Mouse (Mus musculus): Measurements from ENCODE around the gene Rpusd4. TPM values are rescaled to one million over a fixed set of nuclear protein-coding genes. Genes with fewer than 3 reads are reported as not detected.

Gene Rpusd4
- 13.1 and 13.8 TPM in 2 replicates for polyA plus RNA-seq (2015; fragmentation: Nextera tagmentation; extraction: Ambion mirVana)

GRCm38 (mm10) chr9:35267146-35267975 lies at the start of gene Rpusd4, which contains the start of gene Fam118b:
Gene Rpusd4 (plus strand): TSS chr9:35267865.
Gene Fam118b (minus strand): TSS chr9:35267805.

Other genes starting within 250 kb of the Rpusd4 start
- gene St3gal4, start 148.6 kb upstream of the Rpusd4 start, polyA plus RNA-seq (2015; fragmentation: Nextera tagmentation; extraction: Ambion mirVana): 12.9 and 19.0 TPM in 2 replicates
- gene Dcps, start 91.8 kb upstream of the Rpusd4 start, polyA plus RNA-seq (2015; fragmentation: Nextera tagmentation; extraction: Ambion mirVana): 24.4 and 28.6 TPM in 2 replicates
- 89.4 and 91.7 TPM in 2 replicates for gene Srpr, start 67.7 kb upstream of the Rpusd4 start, polyA plus RNA-seq (2015; fragmentation: Nextera tagmentation; extraction: Ambion mirVana)
- 5.2 and 5.7 TPM in 2 replicates for gene Tirap, start 67.6 kb upstream of the Rpusd4 start, polyA plus RNA-seq (2015; fragmentation: Nextera tagmentation; extraction: Ambion mirVana)
- gene Foxred1, start 56.8 kb upstream of the Rpusd4 start, polyA plus RNA-seq (2015; fragmentation: Nextera tagmentation; extraction: Ambion mirVana): 40.2 and 42.2 TPM in 2 replicates
- 17.0 and 17.8 TPM in 2 replicates for gene Fam118b, start 60 bp upstream of the Rpusd4 start, polyA plus RNA-seq (2015; fragmentation: Nextera tagmentation; extraction: Ambion mirVana)
- 4.7 and 5.3 TPM in 2 replicates for gene Cdon, start 153.3 kb downstream of the Rpusd4 start, polyA plus RNA-seq (2015; fragmentation: Nextera tagmentation; extraction: Ambion mirVana)